Mouse (Mus musculus) heart, embryonic 12.5 days (tissue): ENCODE measurements around the gene Rrp1b. TPM values are rescaled to one million over a fixed set of nuclear protein-coding genes. Genes with fewer than 3 reads are reported as not detected.

Experiments
- ATAC-seq: fragments of 200-750 bp; cut with Nextera tagmentation; 2 replicates; pipeline ENCODE4 v1.8.0; 2017; ENCODE audit warnings: moderate TSS enrichment, moderate library complexity; ENCODE audit not compliant: insufficient number of reproducible peaks, low FRiP score
- H3K27ac ChIP-seq: fragments of 300-500 bp; sonication (generic); 2 replicates; pipeline ENCODE4 v1.5.1; 2016; ENCODE audit warnings: mild to moderate bottlenecking, moderate library complexity; ENCODE audit not compliant: poor library complexity, severe bottlenecking
- H3K27me3 ChIP-seq: fragments of 300-500 bp; sonication (generic); replicated peaks from 2 replicates; pipeline ENCODE4 v1.6.1; 2016; ENCODE audit warnings: mild to moderate bottlenecking, moderate library complexity
- H3K36me3 ChIP-seq: fragments of 300-500 bp; sonication (generic); 2 replicates; pipeline ENCODE4 v1.6.1; 2016; ENCODE audit warnings: mild to moderate bottlenecking, moderate library complexity
- H3K4me1 ChIP-seq: fragments of 300-500 bp; sonication (generic); replicated peaks from 2 replicates; pipeline ENCODE4 v1.6.1; 2016; ENCODE audit warnings: mild to moderate bottlenecking
- H3K4me2 ChIP-seq: fragments of 300-500 bp; sonication (generic); 2 replicates; pipeline ENCODE4 v1.6.1; 2016; ENCODE audit warnings: mild to moderate bottlenecking, moderate library complexity
- H3K4me3 ChIP-seq: fragments of 300-500 bp; sonication (generic); 2 replicates; pipeline ENCODE4 v1.5.1; 2016; ENCODE audit warnings: mild to moderate bottlenecking
- H3K9ac ChIP-seq: fragments of 300-500 bp; sonication (generic); 2 replicates; pipeline ENCODE4 v1.6.1; 2016; ENCODE audit warnings: mild to moderate bottlenecking, moderate library complexity
- H3K9me3 ChIP-seq: fragments of 300-500 bp; sonication (generic); replicated peaks from 2 replicates; pipeline ENCODE4 v1.6.1; 2016; ENCODE audit warnings: mild to moderate bottlenecking, moderate library complexity
- WGBS: fragments of 180-500 bp; shearing (Covaris S2); methylation state at CpG from one replicate; pipeline ENCODE4 v1.1.7; 2016; 5-methylcytosine and 5-hydroxymethylcytosine counted together
- polyA plus RNA-seq: library from polyadenylated mRNA; unstranded; fragments of >200 nt; fragmentation: Nextera tagmentation; extraction: Ambion mirVana; gene quantifications from 2 replicates; pipeline ENCODE4 v1.2.1, GENCODE M21; 2016

The Rrp1b gene
- polyA plus RNA-seq, 1 experiment from 2014 or later = 39.9 TPM

DNA sequence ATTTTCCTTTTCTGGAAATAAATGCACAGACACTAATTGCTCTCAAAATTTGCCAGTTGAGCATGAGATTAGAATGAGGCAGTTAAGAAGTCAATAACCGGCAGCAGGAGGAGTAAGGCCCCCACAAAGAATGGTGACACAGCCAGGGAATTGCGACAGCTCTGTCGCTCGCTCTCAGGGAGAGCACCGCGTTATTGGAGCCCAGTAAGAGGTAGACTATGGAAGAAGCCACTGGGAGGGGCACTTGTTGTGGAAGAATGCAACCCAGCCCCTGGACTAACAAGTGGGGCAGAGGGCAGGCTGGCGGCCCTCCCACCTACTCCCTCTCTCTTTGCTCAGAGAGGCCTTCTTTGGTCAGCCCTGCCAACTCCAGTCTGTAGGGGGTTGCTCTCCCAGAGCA is 4.2 kb upstream of the Rrp1b start:
- Histone ChIP-seq H3K36me3 (no peaks in the 10 kb centered on the region), H3K27me3 (no peaks in the 10 kb centered on the region), H3K9me3 (no peaks in the 10 kb centered on the region), H3K27ac (no peak overlapping the region), H3K9ac (no peak overlapping the region), H3K4me3 (no peak overlapping the region), H3K4me1 (peaks cover 5% of the 10 kb centered on the region; the same call in 1 of the 2 replicates), H3K4me2 (no peak overlapping the region)
- WGBS = 61% methylated on average over 7 of the region's 7 CpGs
- ATAC-seq = no peak

- peaks cover 24% of the 10 kb centered on the region for H3K4me1 ChIP-seq
- no peak overlapping the region for H3K9ac ChIP-seq
- H3K36me3 ChIP-seq = no peaks in the 10 kb centered on the region
- 84% methylated on average over 23 of the region's 23 CpGs for WGBS
- no peak overlapping the region for H3K4me3 ChIP-seq
- no peaks in the 10 kb centered on the region for H3K9me3 ChIP-seq
- no peaks in the 10 kb centered on the region for H3K27me3 ChIP-seq
- H3K4me2 ChIP-seq = no peak overlapping the region
- H3K27ac ChIP-seq = no peak overlapping the region
- ATAC-seq = no peak
Observed at GRCm38 (mm10) chr17:32034322-32034721, 1.6 kb upstream of the Rrp1b start.

DNA sequence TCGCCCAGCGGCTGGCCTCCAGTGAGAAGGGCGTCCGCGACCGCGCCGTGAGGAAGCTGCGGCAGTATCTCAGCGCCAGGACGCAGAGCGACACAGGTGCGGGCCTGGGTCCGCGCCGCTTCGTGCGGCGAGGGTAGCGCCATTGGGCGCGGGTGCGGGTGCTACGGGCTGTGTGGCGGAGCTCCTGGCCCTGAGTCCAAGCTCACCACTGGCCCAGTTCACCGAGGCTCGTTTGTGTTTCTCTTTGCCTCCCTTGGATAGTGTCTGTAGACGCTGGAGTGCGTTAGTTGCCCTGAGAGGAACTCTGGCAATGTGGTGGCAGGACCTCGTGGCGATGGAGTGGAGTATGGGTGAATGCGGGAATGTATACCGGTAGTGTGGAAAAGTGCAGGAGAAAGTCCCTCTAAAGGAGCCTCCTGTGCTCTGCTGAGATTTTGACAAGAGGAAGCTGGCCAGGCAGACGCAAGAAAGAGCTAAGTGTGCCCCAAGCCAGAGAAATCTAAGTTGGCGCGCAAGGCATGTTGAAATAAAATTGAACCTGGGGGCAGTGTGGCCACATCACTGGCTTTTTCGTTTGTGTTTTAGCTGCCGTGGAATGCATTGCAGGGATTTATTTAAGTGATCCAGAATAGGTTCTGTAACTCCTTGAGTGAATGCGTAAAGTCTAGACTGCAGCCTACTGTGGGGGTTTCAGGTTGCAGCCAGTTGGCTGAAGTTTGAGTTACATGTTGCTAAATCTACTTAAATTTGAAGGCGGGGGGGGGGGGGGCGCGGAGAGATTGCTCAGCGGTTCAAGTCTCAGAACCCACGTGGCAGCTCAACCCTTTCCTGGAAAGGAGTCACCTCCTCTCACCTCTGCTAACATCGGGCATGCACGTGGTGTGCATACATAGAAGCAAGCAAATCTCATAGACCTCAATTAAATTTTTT is 874 bp downstream of the Rrp1b start:
- H3K27ac ChIP-seq = peak overlapping the region; percentile 71
- H3K4me3 ChIP-seq = peak overlapping the region; percentile 87
- peak overlapping the region; percentile 86 for H3K9ac ChIP-seq
- peaks cover 4% of the 10 kb centered on the region; the same call in 1 of the 2 replicates for H3K36me3 ChIP-seq
- H3K27me3 ChIP-seq = no peaks in the 10 kb centered on the region
- WGBS = under 1% methylated on average over 45 of the region's 46 CpGs
- peak; percentile 9; the same call in 1 of the 2 replicates for ATAC-seq
- H3K4me1 ChIP-seq = peaks cover 24% of the 10 kb centered on the region
- H3K4me2 ChIP-seq = peak overlapping the region; percentile 87
- H3K9me3 ChIP-seq = no peaks in the 10 kb centered on the region

GRCm38 (mm10) chr17:32040263-32040662 is 4.4 kb downstream of the Rrp1b start:
- no peaks in the 10 kb centered on the region for H3K27me3 ChIP-seq
- no peak overlapping the region for H3K4me2 ChIP-seq
- H3K27ac ChIP-seq = no peak overlapping the region
- ATAC-seq = no peak
- no peak overlapping the region for H3K9ac ChIP-seq
- H3K4me3 ChIP-seq = no peak overlapping the region
- peaks cover 25% of the 10 kb centered on the region for H3K4me1 ChIP-seq
- peaks cover 4% of the 10 kb centered on the region; the same call in 1 of the 2 replicates for H3K36me3 ChIP-seq
- no peaks in the 10 kb centered on the region for H3K9me3 ChIP-seq
- WGBS = 86% methylated on average over 10 of the region's 10 CpGs

DNA sequence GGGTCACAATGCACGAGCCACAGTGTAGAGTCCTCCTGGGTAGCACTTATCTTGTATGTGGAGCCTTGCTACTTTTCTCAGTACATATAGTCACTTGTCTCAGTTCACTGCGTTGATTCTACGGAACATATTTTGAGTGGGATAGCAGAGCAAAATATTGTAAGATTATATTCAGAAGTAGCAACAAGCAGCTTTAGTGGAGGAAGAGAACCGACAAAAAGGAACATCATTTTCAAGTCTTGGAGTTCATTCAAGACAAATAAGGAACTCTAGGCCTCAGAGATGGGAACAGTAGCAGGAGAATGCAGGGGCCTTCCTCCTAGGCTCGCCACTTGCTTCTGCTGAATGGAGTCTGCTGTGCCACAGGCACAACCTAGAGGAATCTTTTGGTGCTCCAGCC is 10.6 kb downstream of the Rrp1b start:
- WGBS = 86% methylated on average over 5 of the region's 5 CpGs
- H3K36me3 ChIP-seq = peaks cover 50% of the 10 kb centered on the region
- no peaks in the 10 kb centered on the region for H3K9me3 ChIP-seq
- H3K27me3 ChIP-seq = no peaks in the 10 kb centered on the region
- no peak overlapping the region for H3K9ac ChIP-seq
- 0 out of 2 replicates have a peak, but pooled peaks cover 4% of the 10 kb centered on the region for H3K4me1 ChIP-seq
- H3K27ac ChIP-seq = no peak overlapping the region
- no peak overlapping the region for H3K4me3 ChIP-seq
- H3K4me2 ChIP-seq = no peak overlapping the region
- no peak for ATAC-seq

- no peak overlapping the region for H3K27ac ChIP-seq
- no peak overlapping the region for H3K9ac ChIP-seq
- 91% methylated on average over 5 of the region's 5 CpGs for WGBS
- no peaks in the 10 kb centered on the region for H3K27me3 ChIP-seq
- ATAC-seq = no peak
- H3K4me2 ChIP-seq = no peak overlapping the region
- no peak overlapping the region for H3K4me3 ChIP-seq
- no peaks in the 10 kb centered on the region for H3K9me3 ChIP-seq
- H3K36me3 ChIP-seq = peaks cover 68% of the 10 kb centered on the region
- peaks cover 8% of the 10 kb centered on the region; the same call in 1 of the 2 replicates for H3K4me1 ChIP-seq
Observed at GRCm38 (mm10) chr17:32048351-32048750, 12.5 kb downstream of the Rrp1b start.

DNA sequence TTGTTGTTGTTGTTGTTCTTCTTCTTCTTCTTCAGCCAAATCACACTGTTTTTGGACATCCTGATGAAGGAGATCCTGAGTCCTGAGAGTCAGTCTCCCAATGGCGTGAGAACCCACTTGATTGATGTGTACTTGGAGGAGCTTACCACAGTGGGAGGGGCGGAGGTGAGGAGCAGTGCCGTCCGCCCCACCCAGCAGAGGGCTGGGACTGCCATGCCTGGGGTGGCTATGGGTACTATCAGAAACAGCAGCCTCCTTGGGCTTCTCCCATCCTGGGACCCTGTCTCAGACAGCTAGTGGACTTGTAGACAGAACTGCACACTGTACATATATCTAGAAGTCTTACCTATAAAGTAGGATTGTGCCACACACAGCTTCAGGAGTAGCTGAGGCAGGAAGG is 14.0 kb downstream of the Rrp1b start:
- 71% methylated on average over 4 of the region's 4 CpGs for WGBS
- Histone ChIP-seq H3K4me3 (no peak overlapping the region), H3K27me3 (no peaks in the 10 kb centered on the region), H3K9me3 (no peaks in the 10 kb centered on the region), H3K27ac (no peak overlapping the region), H3K4me1 (peaks cover 8% of the 10 kb centered on the region; the same call in 1 of the 2 replicates), H3K9ac (no peak overlapping the region), H3K36me3 (peaks cover 84% of the 10 kb centered on the region), H3K4me2 (no peak overlapping the region)
- ATAC-seq = no peak

GRCm38 (mm10) chr17:32050609-32051008 is 14.7 kb downstream of the Rrp1b start:
- 88% methylated on average over 6 of the region's 6 CpGs for WGBS
- Histone ChIP-seq H3K4me1 (peaks cover 4% of the 10 kb centered on the region; the same call in 1 of the 2 replicates), H3K4me3 (no peak overlapping the region), H3K4me2 (no peak overlapping the region), H3K27ac (no peak overlapping the region), H3K27me3 (no peaks in the 10 kb centered on the region), H3K9ac (no peak overlapping the region), H3K36me3 (peaks cover 91% of the 10 kb centered on the region), H3K9me3 (no peaks in the 10 kb centered on the region)
- ATAC-seq = no peak

GRCm38 (mm10) chr17:32052237-32053080 is 16.6 kb downstream of the Rrp1b start:
- Histone ChIP-seq H3K9ac (no peak overlapping the region), H3K4me1 (peaks cover 4% of the 10 kb centered on the region; the same call in 1 of the 2 replicates), H3K4me3 (no peak overlapping the region), H3K27me3 (no peaks in the 10 kb centered on the region), H3K27ac (no peak overlapping the region), H3K36me3 (peaks cover 95% of the 10 kb centered on the region), H3K4me2 (no peak overlapping the region), H3K9me3 (no peaks in the 10 kb centered on the region)
- ATAC-seq = 0 out of 2 replicates have a peak, but pooled peaks have one; percentile 40
- 69% methylated on average over 5 of the region's 5 CpGs for WGBS

GRCm38 (mm10) chr17:32053677-32054076 is 17.8 kb downstream of the Rrp1b start:
- no peaks in the 10 kb centered on the region for H3K27me3 ChIP-seq
- H3K4me2 ChIP-seq = no peak overlapping the region
- H3K9me3 ChIP-seq = no peaks in the 10 kb centered on the region
- H3K9ac ChIP-seq = no peak overlapping the region
- H3K4me3 ChIP-seq = no peak overlapping the region
- ATAC-seq = no peak
- 84% methylated on average over 5 of the region's 5 CpGs for WGBS
- H3K36me3 ChIP-seq = peaks cover 95% of the 10 kb centered on the region
- no peak overlapping the region for H3K27ac ChIP-seq
- H3K4me1 ChIP-seq = peaks cover 4% of the 10 kb centered on the region; the same call in 1 of the 2 replicates

DNA sequence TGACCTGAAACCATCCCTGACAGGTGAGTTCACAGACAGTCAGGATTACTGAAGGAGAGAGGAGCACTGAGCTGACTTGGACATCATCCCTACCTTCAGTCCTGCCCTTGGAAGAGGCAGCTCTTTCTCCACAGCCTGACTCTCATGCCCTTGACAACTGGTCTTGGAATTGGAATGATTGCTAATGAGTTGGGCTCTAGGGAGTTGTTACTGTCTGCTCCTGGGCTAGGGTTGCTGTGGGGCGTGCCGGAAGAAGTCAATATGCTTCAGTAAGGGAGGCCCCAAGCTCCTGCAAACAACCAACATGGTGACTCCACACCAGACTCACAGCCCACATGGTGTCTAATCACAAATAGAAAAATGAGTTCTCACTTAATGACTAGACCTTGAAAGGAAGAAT is 21.9 kb downstream of the Rrp1b start:
- no peak for ATAC-seq
- WGBS = 94% methylated on average over 2 of the region's 2 CpGs
- Histone ChIP-seq H3K4me1 (peaks cover 8% of the 10 kb centered on the region), H3K27ac (no peak overlapping the region), H3K4me2 (no peak overlapping the region), H3K9ac (no peak overlapping the region), H3K9me3 (no peaks in the 10 kb centered on the region), H3K4me3 (no peak overlapping the region), H3K36me3 (peaks cover 92% of the 10 kb centered on the region), H3K27me3 (no peaks in the 10 kb centered on the region)
